Mouse (Mus musculus) erythroblast, embryonic 14.5 days (primary cell): ENCODE measurements around the gene Clec4g.

Experiments
- GATA1 ChIP-seq: IDR thresholded peaks from 2 replicates; pipeline ENCODE4 v1.6.1; 2012; ENCODE audit warnings: low read length, inconsistent platforms, mixed read lengths
- TAL1 ChIP-seq: IDR thresholded peaks from 3 replicates; pipeline ENCODE4 v1.6.1; 2012; ENCODE audit warnings: low read length, inconsistent platforms, mixed read lengths

DNA sequence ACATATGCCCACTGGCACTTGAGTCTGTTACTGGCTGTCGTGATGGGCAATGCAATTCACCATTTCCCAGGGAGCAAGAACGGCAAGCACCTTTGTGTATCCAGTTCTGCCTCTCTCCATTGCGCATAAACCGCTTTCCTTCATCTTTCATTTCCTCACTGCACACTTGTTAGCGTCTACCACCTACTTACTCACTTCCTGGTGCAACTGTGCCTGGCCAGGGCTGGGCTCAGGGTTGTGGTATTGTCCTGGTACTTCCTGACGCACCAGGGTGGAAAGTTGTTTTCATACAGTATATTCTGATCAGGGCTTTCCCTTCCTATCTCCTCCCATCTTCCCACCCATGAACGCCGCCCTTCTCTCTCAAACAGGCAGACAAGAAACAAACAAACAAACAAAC lies 59.6 kb downstream of the Clec4g start:
- TF ChIP-seq GATA1 (no peak), TAL1 (no peak)
